Mouse (Mus musculus) cerebellum, adult 9-10 months (tissue): ENCODE data around the gene Dact3.

Experiments used
- DNase-seq: peaks from one replicate; pipeline ENCODE4 v3.0.0; 2022

Gene Dact3

DNA sequence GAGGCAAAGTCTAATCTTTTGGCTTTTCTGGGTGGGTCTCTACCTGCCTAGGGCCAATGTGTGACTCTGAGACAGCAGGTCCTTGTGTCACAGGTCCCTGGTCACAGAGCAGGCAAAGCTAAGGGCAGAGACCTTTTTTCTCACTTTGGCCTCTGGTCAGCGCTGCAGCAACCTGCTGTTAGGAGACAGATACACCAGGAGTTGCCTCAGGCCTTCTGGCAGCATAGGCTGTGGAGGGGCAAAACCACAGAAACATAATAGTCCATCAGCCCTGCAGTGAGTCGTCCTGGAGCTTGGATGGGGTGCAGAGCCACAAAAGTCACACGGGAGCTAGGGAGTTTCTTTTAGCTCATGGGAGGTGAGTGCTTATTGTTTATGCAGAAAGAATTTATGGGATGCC, 43.6 kb downstream of the Dact3 start:
- DNase-seq: peak; percentile 55

DNA sequence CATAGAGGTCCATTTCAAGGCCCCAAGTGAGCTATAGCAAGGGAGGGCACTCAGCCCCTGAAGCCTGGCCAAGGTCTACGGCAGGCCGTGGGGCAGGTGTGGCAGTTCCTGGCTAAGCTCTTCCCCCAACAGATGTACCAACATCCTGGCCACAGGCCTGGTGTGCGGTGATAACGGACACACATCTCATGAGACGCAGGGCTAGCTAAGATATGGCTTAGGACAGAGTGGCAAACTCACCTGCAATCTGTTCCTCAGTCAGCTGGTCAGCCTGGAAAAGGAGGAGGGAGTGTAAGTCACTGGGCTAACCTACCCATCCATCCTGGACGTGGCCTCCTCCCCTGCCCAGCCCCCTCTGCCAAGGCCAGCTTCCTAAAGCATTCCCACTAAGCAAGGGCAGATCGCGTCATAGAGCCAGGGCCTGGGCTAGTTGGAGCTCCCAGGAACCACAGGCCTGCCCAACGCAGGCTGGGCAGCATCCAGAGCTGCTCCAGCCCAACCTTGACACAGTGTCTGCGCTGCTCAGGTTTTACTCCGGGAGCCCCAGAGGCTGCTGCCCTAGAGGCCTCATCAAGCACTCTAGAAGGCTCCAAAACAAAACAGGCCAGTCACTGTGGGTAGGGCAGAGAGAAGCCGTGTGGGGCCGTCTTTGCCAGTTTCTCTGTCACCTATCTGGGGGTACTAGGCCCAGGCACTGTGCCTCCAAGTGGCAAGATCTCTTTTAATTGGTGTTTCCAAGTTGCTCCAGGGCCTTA, 44.5 kb downstream of the Dact3 start:
- DNase-seq: peak; percentile 60

DNA sequence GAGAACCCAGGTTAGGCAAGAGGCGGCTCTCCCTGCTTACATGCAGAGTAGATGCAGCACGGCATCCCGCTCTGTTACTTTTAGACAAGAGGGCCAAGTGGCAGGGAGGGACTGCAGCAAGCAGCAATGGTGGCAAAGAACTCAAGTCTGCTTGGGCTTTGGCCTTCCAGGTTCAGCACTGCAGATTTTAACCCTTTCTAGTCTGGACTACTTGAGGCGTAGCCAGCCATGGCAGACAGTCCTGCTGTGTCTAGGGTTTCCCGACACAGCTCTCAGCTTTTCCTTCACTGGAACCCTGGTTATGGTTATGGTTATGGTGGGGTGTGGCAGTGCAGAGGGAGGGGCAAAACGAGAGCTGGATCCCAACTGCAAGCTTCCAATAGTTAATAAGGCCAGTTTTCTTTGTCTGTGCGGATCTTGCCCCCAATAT, 45.0 kb downstream of the Dact3 start:
- DNase-seq: peak; percentile 65

DNA sequence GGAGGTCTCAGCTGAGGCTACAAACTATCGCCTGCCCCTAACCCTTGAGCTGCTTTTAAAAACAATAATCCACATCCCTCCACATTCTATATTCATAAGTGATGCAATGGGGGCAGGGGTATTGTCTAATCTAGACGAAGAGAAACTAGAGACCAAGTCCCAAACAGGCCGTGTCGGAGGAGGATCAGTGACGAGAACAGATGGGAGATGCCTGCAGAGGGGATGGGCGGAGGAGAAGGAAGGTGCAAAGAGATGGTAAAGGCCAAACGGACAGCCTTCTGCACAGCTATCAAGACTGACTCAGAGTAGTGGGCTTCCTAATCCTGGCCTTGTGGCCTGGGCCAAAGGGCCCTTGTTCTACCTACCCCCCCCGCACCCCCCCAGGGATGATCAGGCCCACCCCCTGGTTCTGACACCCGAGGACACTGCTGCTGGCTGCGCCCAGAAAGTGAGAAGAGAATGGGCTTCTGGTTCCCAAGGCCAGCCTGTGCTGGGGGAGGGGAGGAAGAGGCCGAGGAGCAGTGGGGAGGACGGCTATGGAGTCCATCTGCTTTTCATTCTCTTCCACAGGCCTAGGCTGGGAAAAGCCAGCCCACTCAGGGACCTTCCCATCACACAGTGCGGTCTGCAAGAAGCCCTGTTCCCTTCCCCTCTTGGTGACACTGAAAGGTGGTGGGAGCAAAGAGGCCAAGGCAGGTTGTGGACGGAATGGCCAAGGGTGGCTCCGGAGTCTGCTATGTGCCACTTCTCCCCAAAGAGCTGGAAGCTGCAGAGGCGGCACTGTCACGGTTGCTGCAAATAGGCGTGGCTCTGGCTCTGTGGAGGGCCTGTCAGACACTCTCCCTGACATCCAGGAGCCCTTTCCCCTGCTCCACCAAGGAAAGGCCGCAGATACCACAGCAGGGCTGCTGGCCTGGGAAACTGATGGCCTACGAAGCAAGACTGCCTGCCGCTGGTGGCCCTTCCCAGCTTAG, 46.0 kb downstream of the Dact3 start:
- peak; percentile 68 for DNase-seq

DNA sequence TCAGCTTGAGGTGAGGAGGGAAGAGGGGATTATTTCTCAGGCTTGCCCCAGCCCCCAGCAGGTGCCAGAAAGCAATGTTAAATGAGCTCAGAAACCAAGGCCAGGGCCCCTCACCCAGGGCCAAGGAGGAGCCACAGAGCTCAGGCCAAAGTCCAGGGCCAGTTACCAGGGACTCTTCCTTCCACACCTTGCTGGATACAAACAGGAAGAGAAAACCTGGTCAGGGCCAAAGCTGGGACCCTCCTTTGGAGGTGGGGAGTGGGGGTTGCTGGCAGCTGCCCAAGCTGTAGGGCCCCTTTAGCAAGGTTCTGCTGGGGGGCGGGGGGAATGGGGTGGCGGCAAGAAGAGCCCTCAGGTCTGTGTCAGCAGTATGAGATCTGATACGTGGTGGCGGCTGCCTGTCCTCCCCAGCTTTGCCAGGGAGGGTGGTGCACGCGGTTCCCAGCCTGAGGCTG, 46.8 kb downstream of the Dact3 start:
- peak; percentile 68 for DNase-seq

DNA sequence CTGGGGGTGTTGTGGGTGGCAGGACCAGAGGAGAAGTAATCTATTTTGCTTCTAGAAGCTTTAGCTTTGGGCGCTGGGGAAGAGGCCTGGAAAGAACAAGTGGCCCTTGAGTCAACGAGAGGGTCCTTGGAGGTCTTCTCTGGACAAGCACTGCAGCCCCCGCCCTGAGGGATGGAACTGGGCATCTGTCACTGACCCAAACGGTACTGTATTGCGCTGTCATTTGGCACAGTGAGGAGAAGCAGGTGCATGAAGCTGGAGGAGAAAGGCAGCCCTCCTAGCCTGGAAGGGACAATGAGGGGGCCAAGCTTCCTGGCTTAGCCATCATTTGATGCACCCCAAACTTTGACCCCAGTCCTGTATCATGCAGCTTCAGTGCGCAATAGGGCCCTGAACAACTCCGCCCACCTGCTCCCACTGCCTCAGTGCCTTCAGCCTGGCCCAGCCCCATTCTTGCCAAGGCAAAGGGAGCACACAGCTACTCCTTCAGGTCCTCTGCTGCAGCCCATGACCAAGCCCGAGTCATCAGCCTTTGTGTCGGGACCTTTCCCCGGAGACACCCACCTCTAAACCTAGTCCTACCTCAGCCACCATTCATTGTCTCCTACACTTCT, 47.4 kb downstream of the Dact3 start:
- peak; percentile 78 for DNase-seq

DNA sequence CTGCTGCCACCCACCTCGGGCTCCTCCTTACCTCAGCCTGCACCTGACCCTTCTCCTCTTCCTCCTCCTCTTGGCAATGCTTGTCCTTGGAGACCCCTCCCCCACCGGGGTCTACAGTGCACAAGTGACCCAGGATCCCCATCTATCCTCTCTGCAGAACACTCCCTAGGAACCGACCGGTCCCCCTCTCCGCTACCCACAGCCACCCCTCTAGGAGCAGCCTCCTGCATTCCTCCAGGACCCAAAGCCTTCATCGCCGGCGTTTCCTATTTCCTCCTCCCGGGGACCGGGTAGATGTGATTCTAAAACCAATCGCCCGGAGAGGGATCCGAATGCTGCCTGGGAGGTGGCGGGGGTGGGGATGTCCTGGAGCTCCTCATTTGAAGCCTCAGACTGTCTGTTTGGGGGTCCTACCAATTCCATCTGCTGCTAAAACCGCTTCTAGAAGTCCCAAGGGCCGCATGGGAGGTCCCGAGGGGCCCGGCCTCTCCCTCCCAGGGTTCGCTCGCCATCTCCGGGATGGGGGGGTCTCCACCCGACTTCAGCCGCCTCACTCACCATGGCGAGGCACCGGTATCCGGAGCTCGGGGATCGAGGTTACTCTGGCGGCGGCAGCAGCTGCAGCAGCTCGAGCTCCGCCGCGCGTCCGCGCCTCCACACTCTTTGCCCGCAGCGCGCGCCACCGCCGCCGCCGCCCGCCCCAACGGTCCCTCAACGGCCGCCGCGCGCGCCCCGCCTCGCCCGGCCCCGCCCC, 48.3 kb downstream of the Dact3 start:
- peak; percentile 84 for DNase-seq

DNA sequence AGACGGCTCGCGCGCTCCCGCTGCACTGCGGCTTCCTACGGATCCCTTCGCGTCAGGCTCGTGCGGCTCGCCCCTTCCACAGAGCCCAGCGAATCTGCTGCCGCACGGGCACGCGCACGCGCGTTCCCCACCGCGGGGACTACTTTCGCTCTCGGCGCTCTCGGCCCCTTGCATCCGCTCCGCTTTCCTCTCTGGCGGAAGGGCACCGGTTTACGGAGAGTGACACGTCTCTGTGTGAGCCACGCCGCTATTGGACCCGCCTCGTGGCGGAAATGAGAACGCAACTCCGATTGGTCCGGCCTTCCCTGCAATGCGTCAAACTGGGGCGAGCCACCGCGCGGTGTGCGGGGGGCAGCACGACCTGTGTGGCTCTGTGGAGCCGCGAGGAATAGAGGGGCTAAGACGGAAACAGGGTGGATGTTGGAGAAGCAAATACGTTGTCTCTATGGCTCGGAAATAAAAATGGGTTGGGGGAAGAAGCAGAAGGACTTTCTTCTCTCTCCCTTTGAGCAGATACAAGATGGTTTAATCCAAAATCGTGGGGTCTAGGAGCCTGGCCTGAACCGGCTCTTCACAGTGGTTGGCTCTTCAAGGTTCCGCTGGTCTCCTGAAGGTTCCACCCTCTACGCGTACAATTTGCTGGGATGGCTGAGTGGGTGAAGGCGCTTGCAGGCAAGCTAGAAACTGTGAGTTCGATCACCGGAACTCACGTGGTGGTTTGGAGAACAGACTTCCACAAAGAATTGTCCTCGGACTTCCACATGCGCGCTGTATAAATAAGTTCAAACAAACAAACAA, 49.1 kb downstream of the Dact3 start, which contains the start of gene Calm3:
Gene Calm3 (minus strand): TSS at position 78 of the 798 bp plus-strand sequence.
- DNase-seq: peak; percentile 100

DNA sequence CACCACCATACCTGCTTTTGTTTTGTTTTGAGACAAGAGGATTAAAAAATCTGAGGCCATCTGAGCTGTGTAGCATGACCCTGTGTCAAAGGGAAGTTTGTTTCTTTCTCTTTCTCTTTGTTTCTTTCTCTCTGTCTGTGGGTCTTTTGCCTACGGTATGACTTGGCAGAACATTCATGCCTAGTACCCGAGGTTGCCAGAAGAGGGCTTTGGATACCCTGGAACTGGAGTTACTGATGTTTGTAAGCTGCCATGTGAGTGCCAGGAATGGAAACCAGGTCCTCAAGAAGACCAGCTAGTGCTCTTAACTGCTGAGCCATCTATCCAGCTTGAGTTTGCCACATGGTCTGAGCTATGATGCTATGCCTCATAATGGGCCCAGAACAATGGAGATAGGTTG, 53.2 kb downstream of the Dact3 start:
- DNase-seq: no peak

DNA sequence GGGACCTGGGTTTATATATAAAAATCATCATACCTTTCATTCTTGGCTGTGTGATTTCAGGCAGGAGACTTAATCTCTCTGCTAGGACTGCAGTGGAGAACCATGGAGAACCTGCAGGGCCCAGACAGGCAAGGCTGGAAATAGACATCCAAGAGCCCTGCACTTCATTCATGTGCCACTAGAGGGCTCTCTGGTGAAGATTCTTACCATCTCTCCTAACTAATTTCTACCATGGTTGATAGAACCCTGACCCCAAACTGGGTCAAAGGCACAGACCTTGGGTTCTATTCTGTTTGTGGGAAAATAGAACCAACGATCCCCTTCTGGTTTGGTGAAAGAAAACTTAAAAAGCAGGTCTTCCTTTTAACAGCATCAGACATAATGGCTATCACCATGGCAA, 55.7 kb downstream of the Dact3 start:
- DNase-seq: peak; percentile 91

DNA sequence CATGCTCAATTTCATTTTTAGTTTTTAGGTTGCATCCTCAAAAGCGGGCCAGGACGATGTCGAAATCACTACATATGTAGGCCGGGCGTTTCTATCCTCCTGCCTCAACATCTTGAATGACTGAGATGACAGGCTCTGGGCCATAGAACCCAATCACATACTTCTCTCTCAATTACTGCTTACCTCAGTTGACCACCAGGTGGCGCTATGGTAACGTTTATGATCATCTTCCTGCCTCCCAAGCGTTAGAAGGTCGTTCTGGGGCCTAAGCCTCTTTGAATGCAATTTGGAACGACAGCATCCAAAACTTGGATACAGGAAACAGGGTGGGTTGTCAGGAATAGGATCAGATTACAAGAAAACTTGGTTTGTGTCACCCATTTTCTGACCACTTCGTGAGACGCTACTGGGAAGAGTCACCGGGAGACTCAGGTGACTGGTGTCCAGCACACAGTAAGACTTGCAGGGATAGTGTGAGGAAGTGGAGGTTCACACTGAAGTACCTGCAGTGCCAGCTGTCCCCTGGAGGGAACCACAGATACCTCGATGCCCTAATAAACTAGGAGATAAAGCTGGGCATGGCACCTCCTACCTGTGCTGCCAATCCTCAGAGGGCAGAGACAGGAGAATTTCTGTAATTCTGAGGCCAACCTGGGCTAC, 57.0 kb downstream of the Dact3 start:
- peak; percentile 95 for DNase-seq

DNA sequence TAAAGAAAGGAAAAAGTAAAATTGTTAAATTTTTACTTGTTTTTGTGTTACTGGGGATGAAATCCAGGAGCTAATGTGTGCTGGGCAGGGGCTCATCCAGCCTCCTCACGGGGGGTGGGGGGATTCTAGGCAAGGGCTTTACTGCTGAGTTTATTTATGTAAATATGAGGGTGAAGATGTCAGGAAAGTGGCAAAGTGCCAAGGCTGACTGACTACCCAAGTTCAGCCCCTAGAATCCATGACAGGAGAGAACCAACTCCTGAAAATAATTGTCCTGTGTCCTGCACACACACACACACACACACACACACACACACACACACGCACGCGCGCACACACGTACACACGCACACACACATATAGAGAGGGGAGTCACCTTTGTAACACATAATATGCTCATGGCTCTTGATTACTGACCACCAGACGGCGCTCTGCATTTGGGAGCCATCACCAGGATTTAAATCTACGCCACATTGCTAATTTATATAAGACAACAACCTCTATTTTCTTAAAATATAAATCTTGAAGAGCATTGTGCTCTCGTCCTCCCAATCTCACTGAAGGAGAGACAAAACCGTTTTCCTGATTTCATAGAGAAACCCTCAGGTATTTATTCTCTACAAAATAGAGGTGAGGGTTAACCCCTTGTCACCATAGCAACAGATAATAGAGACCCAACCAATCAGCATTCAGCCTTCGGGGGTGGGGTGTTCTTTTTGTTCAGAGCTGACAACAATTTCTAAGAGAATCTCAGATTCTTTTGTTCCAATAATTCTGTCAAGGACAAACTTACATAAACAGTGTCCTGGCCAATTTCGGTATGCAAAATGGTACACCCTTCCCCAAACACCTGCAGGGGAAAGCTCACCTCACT, 57.8 kb downstream of the Dact3 start:
- peak; percentile 89 for DNase-seq
